Mouse (Mus musculus): ENCODE results near the gene C2cd2. TPM values are rescaled to one million over a fixed set of nuclear protein-coding genes. Genes with fewer than 3 reads are reported as not detected.

The C2cd2 gene
- polyA plus RNA-seq, 1 experiment: 10.8 TPM

- Histone ChIP-seq H3K4me3 (ENCODE audit: insufficient read depth, low read depth, low read length) (no peak overlapping the region), H3K27ac (replicated peaks; ENCODE audit: low read depth, low read length) (no peak overlapping the region), H3K4me1 (ENCODE audit: control insufficient read depth, insufficient read depth, insufficient read length, low read length) (peaks cover 5% of the 10 kb centered on the region; the same call in 1 of the 2 replicates)
Observed at GRCm38 (mm10) chr16:97828207-97828606, 134.2 kb downstream of the C2cd2 start.

GRCm38 (mm10) chr16:97823311-97824007, 138.9 kb downstream of the C2cd2 start:
- Histone ChIP-seq H3K4me1 (ENCODE audit: control insufficient read depth, insufficient read depth, insufficient read length, low read length) (peaks cover 7% of the 10 kb centered on the region; the same call in 1 of the 2 replicates), H3K27ac (replicated peaks; ENCODE audit: low read depth, low read length) (no peak overlapping the region), H3K4me3 (ENCODE audit: insufficient read depth, low read depth, low read length) (no peak overlapping the region)

DNA sequence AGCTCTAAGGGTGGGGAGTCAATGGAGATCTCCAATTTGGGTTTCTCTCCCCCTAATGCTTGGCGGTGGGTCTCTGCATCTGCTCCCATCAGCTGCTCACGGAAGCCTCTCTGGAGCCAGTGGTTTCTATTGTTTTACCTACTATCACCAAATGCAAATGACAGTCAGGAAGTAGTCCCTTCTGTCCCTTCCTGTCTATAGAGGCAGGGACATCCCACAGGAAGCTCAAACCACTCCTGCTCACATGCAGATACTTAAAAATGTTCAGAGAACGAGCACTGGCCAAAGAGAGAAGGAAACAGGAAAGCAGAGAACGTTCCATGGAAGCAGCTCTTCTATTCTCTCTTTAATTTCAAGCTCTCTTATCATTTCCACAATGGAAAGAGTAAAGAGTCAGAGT, 142.9 kb downstream of the C2cd2 start:
- Histone ChIP-seq H3K27ac (replicated peaks; ENCODE audit: low read depth, low read length) (no peak overlapping the region), H3K4me3 (ENCODE audit: insufficient read depth, low read depth, low read length) (no peak overlapping the region), H3K4me1 (ENCODE audit: control insufficient read depth, insufficient read depth, insufficient read length, low read length) (peaks cover 2% of the 10 kb centered on the region; the same call in 1 of the 2 replicates)

GRCm38 (mm10) chr16:97817414-97817813, 145.0 kb downstream of the C2cd2 start:
- Histone ChIP-seq H3K27ac (replicated peaks; ENCODE audit: low read depth, low read length) (no peak overlapping the region), H3K4me3 (ENCODE audit: insufficient read depth, low read depth, low read length) (no peak overlapping the region), H3K4me1 (ENCODE audit: control insufficient read depth, insufficient read depth, insufficient read length, low read length) (peaks cover 2% of the 10 kb centered on the region; the same call in 1 of the 2 replicates)

DNA sequence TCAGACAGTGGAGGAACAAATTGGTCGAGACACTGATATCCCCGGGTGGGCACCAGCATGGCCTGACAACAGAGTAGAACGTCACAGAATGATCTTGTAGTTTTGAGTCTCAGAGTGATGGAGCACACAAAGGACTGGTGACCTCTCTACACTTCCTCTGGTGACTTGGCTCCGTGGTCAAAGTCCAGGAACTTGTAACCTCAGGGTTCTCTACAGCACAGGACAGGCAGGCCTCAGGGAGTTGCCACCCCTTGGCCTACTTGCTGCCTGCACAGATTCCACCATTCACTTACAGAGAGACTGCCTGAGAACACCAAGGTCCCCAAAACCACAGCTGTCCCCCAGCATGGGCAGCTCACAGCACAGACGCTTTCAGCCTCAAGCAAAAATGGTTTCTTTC, 147.1 kb downstream of the C2cd2 start:
- H3K27ac ChIP-seq (replicated peaks; ENCODE audit: low read depth, low read length): no peak overlapping the region
- peaks cover 2% of the 10 kb centered on the region; the same call in 1 of the 2 replicates for H3K4me1 ChIP-seq (ENCODE audit: control insufficient read depth, insufficient read depth, insufficient read length, low read length)
- no peak overlapping the region for H3K4me3 ChIP-seq (ENCODE audit: insufficient read depth, low read depth, low read length)

DNA sequence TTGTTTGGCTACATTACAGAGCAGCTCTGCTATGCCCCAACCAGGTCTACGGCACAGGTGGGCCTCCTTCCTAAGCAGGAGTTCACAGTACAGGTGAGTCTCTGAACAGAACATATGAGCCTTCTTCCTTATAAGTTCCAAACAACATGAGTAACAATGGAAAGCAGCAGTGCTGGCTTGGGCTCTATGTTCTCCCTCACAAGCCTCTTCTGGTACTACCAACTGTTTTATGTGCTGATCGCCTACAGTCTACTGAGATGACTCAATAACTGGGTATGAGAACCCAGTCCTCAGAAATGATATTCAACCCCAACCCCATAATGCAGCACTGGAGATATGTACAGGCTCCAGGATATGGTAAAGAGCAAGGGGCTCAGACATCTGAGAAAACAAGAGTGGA, 148.3 kb downstream of the C2cd2 start:
- H3K4me1 ChIP-seq (ENCODE audit: control insufficient read depth, insufficient read depth, insufficient read length, low read length): no peaks in the 10 kb centered on the region; the same call in 1 of the 2 replicates
- no peak overlapping the region for H3K4me3 ChIP-seq (ENCODE audit: insufficient read depth, low read depth, low read length)
- H3K27ac ChIP-seq (replicated peaks; ENCODE audit: low read depth, low read length): no peak overlapping the region

DNA sequence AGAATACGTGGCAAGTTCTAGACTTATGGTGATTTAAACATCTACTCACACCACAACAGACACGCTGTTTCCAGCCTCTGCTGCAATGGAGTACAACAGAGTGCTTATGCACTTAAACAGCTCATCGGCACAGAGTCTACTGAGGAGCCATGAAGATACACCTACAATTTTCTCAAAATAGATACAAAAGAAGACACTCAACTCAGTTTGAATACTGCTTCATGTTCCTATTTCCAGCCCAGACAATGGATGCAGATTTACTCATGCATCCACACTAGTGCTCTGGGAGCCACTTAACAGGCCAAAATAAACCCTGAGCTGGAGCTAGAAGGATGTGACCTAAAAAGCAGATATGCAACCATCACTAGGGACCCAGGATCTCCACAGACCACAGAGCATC, 153.5 kb downstream of the C2cd2 start:
- H3K4me1 ChIP-seq (ENCODE audit: control insufficient read depth, insufficient read depth, insufficient read length, low read length): no peaks in the 10 kb centered on the region
- no peak overlapping the region for H3K27ac ChIP-seq (replicated peaks; ENCODE audit: low read depth, low read length)
- H3K4me3 ChIP-seq (ENCODE audit: insufficient read depth, low read depth, low read length): no peak overlapping the region

DNA sequence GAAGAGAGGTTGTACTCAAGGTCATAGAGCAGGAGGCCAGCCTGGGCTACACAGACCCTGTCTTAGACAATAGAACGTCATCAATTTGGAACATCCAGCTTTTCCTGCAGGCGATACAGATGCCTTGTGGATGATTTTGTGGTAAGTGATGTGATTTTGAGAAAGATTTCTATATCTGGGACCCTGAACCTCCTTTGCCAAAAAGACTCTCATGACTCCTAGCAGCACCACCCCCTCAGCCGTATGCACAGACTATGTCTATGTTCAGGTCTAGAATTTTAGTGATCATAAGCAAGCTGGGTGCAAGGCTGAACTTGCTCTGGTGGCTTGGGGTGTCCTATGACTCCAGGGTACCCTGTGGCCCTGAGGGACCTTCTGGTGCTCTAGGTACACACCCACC, 156.8 kb downstream of the C2cd2 start:
- H3K4me3 ChIP-seq (ENCODE audit: insufficient read depth, low read depth, low read length): no peak overlapping the region
- H3K27ac ChIP-seq (replicated peaks; ENCODE audit: low read depth, low read length): no peak overlapping the region
- no peaks in the 10 kb centered on the region for H3K4me1 ChIP-seq (ENCODE audit: control insufficient read depth, insufficient read depth, insufficient read length, low read length)

Other genes with a start within 250 kb of the C2cd2 start
- gene Ripk4, start 198.8 kb downstream of the C2cd2 start, polyA plus RNA-seq (2012; ENCODE audit: insufficient read depth, insufficient read length, missing spikeins): 1.1 and 1.5 TPM in 2 replicates
- gene Prdm15, start 110.7 kb downstream of the C2cd2 start, polyA plus RNA-seq (2012; ENCODE audit: insufficient read depth, insufficient read length, missing spikeins): 1.9 and 4.7 TPM in 2 replicates
- 9.6 and 14.7 TPM in 2 replicates for gene Zbtb21, start within 50 bp of the C2cd2 start, polyA plus RNA-seq (2012; ENCODE audit: insufficient read depth, insufficient read length, missing spikeins)
- 4.6 and 7.6 TPM in 2 replicates for gene B230307C23Rik, start 34.7 kb upstream of the C2cd2 start, polyA plus RNA-seq (2012; ENCODE audit: insufficient read depth, insufficient read length, missing spikeins)
- 1.6 and 3.2 TPM in 2 replicates for gene A630089N07Rik, start 119.9 kb upstream of the C2cd2 start, polyA plus RNA-seq (2012; ENCODE audit: insufficient read depth, insufficient read length, missing spikeins)

All from brown adipose tissue, adult 24 weeks (tissue).